Mouse (Mus musculus) forebrain, embryonic 14.5 days (tissue): ENCODE measurements around the gene Rilp. TPM values are rescaled to one million over a fixed set of nuclear protein-coding genes. Genes with fewer than 3 reads are reported as not detected.

ENCODE experiments used
- ATAC-seq: fragments of 200-750 bp; cut with Nextera tagmentation; 2 replicates; pipeline ENCODE4 v1.8.0; 2017; ENCODE audit warnings: mild to moderate bottlenecking, moderate library complexity
- DNase-seq: peaks from one replicate; pipeline ENCODE4 v3.0.0-alpha.2; 2015; ENCODE audit warnings: low spot score
- H3K27ac ChIP-seq: fragments of 300-500 bp; sonication (generic); 2 replicates; pipeline ENCODE4 v1.5.1; 2014; ENCODE audit warnings: low read depth, mild to moderate bottlenecking, control low read depth, low read length, moderate library complexity
- H3K27me3 ChIP-seq: fragments of 300-500 bp; sonication (generic); replicated peaks from 2 replicates; pipeline ENCODE4 v1.6.1; 2014; ENCODE audit warnings: low read length, control low read depth, mixed read lengths; ENCODE audit not compliant: control insufficient read depth, insufficient read depth
- H3K36me3 ChIP-seq: fragments of 300-500 bp; sonication (generic); 2 replicates; pipeline ENCODE4 v1.6.1; 2014; ENCODE audit warnings: low read length, control low read depth; ENCODE audit not compliant: control insufficient read depth, insufficient read depth
- H3K4me1 ChIP-seq: fragments of 300-500 bp; sonication (generic); 2 replicates; pipeline ENCODE4 v1.6.1; 2014; ENCODE audit warnings: antibody characterized with exemption, low read length, control low read depth; ENCODE audit not compliant: control insufficient read depth, insufficient read depth
- H3K4me2 ChIP-seq: fragments of 300-500 bp; sonication (generic); 2 replicates; pipeline ENCODE4 v1.6.1; 2014; ENCODE audit warnings: mild to moderate bottlenecking, control low read depth, low read length
- H3K4me3 ChIP-seq: fragments of 300-500 bp; sonication (generic); 2 replicates; pipeline ENCODE4 v1.5.1; 2014; ENCODE audit warnings: low read depth, low read length, control low read depth
- H3K9ac ChIP-seq: fragments of 300-500 bp; sonication (generic); 2 replicates; pipeline ENCODE4 v1.6.1; 2014; ENCODE audit warnings: mild to moderate bottlenecking, low read length, control low read depth, moderate library complexity
- H3K9me3 ChIP-seq: fragments of 300-500 bp; sonication (generic); replicated peaks from 2 replicates; pipeline ENCODE4 v1.6.1; 2016; ENCODE audit warnings: low read length, control low read depth, mixed read lengths; ENCODE audit not compliant: control insufficient read depth
- WGBS: fragments of 180-500 bp; shearing (Covaris S2); extraction: QIAGEN DNeasy Blood & Tissue Kit; methylation state at CpG from one replicate; pipeline ENCODE4 v1.1.7; 2014; 5-methylcytosine and 5-hydroxymethylcytosine counted together
- polyA plus RNA-seq: library from polyadenylated mRNA; unstranded; fragments of >200 nt; fragmentation: Nextera tagmentation; extraction: Ambion mirVana; gene quantifications from 2 replicates; pipeline ENCODE4 v1.2.1, GENCODE M21; 2014

Rilp gene
- polyA plus RNA-seq = 0.77 and 0.86 TPM in 2 replicates

- 3% methylated on average over 43 of the region's 43 CpGs for WGBS
- Histone ChIP-seq H3K27me3 (no peaks in the 10 kb centered on the region), H3K9ac (peak within 1 kb of the TSS; percentile 70), H3K4me1 (peaks cover 7% of the 10 kb centered on the region; the same call in 1 of the 2 replicates), H3K27ac (peak within 1 kb of the TSS; percentile 66), H3K4me3 (peak within 1 kb of the TSS; percentile 44), H3K9me3 (no peaks in the 10 kb centered on the region), H3K36me3 (peaks cover 52% of the 10 kb centered on the region), H3K4me2 (peak within 1 kb of the TSS; percentile 95)
- DNase-seq (peak; percentile 72), ATAC-seq (peak; percentile 81)
These were observed at the start of gene Rilp for GRCm38 (mm10) chr11:75509741-75510626. Gene Rilp (plus strand): TSS chr11:75510094.

- Histone ChIP-seq H3K27ac (peak overlapping the region; percentile 65), H3K9ac (peak overlapping the region; percentile 40), H3K9me3 (no peaks in the 10 kb centered on the region), H3K4me3 (peak overlapping the region; percentile 66), H3K4me2 (peak overlapping the region; percentile 62), H3K36me3 (peaks cover 2% of the 10 kb centered on the region; the same call in 1 of the 2 replicates), H3K4me1 (peaks cover 18% of the 10 kb centered on the region), H3K27me3 (no peaks in the 10 kb centered on the region)
- 2% methylated on average over 19 of the region's 19 CpGs for WGBS
- peak; percentile 52 for ATAC-seq
- DNase-seq = peak; percentile 95
These were observed 49.6 kb upstream of the Rilp start for GRCm38 (mm10) chr11:75460103-75460843.

DNA sequence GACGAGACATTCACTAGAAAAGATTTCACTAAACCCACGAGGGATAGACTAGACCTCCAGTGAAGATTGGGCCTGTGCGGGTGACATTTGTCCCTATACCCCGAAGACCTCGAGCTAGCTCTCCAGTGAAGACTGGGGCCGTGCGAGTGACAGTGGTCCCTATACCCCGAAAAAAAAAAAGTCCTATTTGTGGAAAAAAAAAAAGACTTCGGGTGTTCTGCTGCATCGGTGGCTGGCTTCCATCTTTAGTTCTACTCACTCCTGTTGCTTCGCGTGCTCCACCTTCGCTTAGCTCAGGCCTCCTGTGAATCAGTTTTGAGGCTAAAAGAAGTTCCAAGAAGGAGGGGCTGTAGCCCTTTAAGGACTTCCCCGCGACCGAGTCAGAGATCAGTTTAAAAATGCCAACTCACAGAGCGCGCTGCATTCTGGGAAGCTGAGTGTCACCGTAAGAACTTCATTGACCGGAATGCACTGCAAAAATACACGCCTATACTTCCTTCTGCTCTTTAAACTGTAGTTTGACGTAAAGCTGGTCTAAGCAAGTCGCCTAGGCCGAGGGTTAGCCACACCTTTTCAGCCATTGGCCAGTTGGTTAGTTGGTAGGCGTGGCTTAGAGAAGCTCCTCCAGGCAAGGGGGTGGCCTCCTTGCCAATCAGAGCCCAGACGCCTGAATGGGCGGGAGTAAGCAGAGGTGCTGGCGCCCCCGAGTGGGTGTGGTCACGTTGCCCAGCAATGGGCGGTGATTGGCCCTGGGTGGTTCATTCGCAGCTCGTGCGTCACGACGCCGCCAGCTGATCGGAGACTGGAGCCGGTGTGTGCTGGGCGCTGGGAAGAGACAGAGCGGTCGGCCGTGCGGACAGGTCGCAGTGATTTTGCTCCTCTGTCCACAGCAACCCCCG lies 48.8 kb upstream of the Rilp start, which contains the start of gene Tlcd2:
TSS of gene Tlcd2 (plus strand) at position 872 of the 899 bp plus-strand sequence.
- Histone ChIP-seq H3K9ac (peak within 1 kb of the TSS; percentile 76), H3K9me3 (no peaks in the 10 kb centered on the region), H3K27ac (peak within 1 kb of the TSS; percentile 65), H3K4me1 (peaks cover 18% of the 10 kb centered on the region), H3K36me3 (peaks cover 8% of the 10 kb centered on the region; the same call in 1 of the 2 replicates), H3K4me3 (peak within 1 kb of the TSS; percentile 66), H3K27me3 (no peaks in the 10 kb centered on the region), H3K4me2 (peak within 1 kb of the TSS; percentile 88)
- peak; percentile 100 for DNase-seq
- under 1% methylated on average over 46 of the region's 46 CpGs for WGBS
- peak; percentile 97 for ATAC-seq

DNA sequence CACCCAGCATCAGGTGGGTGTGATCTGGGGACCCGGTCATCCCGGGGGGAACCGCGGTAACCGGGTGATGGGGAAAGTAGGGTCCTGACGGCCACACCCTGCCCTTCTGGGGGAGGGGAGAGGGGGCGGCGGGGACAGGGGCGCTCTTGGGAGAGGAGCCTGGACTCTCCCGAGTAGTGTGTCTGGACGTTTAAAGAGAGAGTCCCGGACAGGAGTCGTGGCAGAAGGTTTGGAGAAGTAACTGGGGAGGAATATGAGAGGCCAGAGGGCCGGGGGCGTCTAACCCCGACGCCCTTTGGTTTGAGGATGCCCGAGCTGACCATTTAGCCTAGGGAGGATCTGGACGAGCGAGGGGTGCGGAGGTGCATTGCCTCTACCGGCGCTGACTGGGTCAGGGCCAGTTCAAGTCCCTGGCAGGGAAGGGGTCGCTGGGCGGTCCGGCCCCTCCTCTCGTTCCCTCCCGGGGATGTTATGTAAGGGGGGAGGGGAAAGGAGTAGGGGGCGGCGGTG lies 48.1 kb upstream of the Rilp start:
- H3K9ac ChIP-seq = peak overlapping the region; percentile 76
- WGBS = 1% methylated on average over 29 of the region's 30 CpGs
- peak overlapping the region; percentile 55; the same call in 1 of the 2 replicates for H3K27ac ChIP-seq
- no peaks in the 10 kb centered on the region for H3K9me3 ChIP-seq
- no peak for DNase-seq
- peaks cover 18% of the 10 kb centered on the region for H3K4me1 ChIP-seq
- peak overlapping the region; percentile 88 for H3K4me2 ChIP-seq
- peaks cover 8% of the 10 kb centered on the region; the same call in 1 of the 2 replicates for H3K36me3 ChIP-seq
- peak overlapping the region; percentile 66 for H3K4me3 ChIP-seq
- no peaks in the 10 kb centered on the region for H3K27me3 ChIP-seq
- ATAC-seq = peak; percentile 43

DNA sequence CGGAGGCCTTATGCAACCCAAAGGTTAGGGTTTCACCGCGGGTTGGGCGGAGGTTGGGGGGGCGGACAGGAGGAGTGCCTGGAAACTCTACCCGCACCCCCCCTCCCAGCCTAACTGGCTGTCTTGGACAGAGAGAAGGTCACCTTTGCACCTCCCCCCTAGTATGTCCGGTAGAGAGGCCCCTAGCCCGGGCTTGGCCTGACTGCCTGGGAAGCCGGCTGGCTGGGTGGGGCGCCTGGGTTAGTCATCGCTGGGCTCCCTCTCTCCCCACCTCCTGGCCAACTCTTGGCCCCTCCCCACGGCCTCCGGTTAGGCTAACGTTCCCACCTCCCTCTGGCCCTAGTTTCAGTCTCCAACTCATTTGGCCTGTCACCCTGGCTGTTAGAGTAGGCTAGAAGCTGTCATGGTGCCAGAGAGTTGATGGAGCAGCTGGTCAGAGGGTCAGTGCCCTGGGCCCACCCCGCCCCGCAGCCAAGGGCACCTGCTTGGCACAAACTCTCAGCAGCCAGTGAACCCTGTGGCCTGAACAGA lies 47.6 kb upstream of the Rilp start:
- peaks cover 18% of the 10 kb centered on the region for H3K4me1 ChIP-seq
- peak overlapping the region; percentile 66 for H3K4me3 ChIP-seq
- H3K27me3 ChIP-seq = no peaks in the 10 kb centered on the region
- DNase-seq (peak; percentile 17), ATAC-seq (no peak)
- peaks cover 8% of the 10 kb centered on the region; the same call in 1 of the 2 replicates for H3K36me3 ChIP-seq
- no peak overlapping the region for H3K27ac ChIP-seq
- no peaks in the 10 kb centered on the region for H3K9me3 ChIP-seq
- WGBS = 8% methylated on average over 15 of the region's 16 CpGs
- peak overlapping the region; percentile 88 for H3K4me2 ChIP-seq
- peak overlapping the region; percentile 76 for H3K9ac ChIP-seq

DNA sequence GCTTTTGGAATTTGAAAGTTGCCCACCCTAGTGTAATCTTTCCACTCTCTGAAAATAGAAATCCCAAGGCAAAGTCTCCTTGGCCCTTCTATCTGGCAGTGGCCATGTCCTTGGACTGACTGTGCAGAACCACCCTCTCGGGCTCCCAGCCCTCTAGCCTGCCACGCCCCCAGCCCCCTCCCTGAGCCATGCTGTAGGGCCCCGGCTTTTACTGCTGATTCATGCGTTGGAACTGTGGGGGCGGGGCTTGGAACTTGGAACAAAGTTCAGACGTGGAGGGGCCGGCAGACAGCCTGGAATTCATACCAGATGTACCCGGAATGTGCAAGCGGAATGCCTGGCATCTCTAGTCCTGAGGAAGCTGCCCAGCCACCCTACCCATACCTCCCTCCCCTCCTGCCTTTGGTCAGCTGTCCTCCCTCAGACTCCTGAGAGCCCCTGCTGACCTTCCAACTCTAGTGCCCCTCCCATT lies 47.0 kb upstream of the Rilp start:
- DNase-seq (peak; percentile 48), ATAC-seq (no peak)
- H3K27me3 ChIP-seq = no peaks in the 10 kb centered on the region
- H3K9me3 ChIP-seq = no peaks in the 10 kb centered on the region
- peak overlapping the region; percentile 88 for H3K4me2 ChIP-seq
- no peak overlapping the region for H3K9ac ChIP-seq
- H3K36me3 ChIP-seq = peaks cover 8% of the 10 kb centered on the region; the same call in 1 of the 2 replicates
- H3K4me3 ChIP-seq = peak overlapping the region; percentile 66
- peaks cover 18% of the 10 kb centered on the region for H3K4me1 ChIP-seq
- H3K27ac ChIP-seq = no peak overlapping the region
- WGBS = 4% methylated on average over 9 of the region's 9 CpGs

- no peaks in the 10 kb centered on the region for H3K9me3 ChIP-seq
- no peaks in the 10 kb centered on the region for H3K27me3 ChIP-seq
- DNase-seq (no peak), ATAC-seq (no peak)
- peaks cover 8% of the 10 kb centered on the region; the same call in 1 of the 2 replicates for H3K36me3 ChIP-seq
- H3K4me3 ChIP-seq = no peak overlapping the region
- H3K4me1 ChIP-seq = peaks cover 18% of the 10 kb centered on the region
- H3K27ac ChIP-seq = no peak overlapping the region
- H3K9ac ChIP-seq = no peak overlapping the region
- WGBS = 76% methylated on average over 4 of the region's 4 CpGs
- H3K4me2 ChIP-seq = no peak overlapping the region
These were observed 46.3 kb upstream of the Rilp start for GRCm38 (mm10) chr11:75463624-75464023.
